Comparison of ENCODE assay signal across 21 mouse cellular contexts in genomic region chr11:21221396-21221795, GRCm38 (mm10).
"Had no signal": no experiment of that assay in that cellular context is flagged by ENCODE, and none has a peak within 500 bp of the region (broad histone marks: within the 10 kb centered on the region; RNA-seq: fewer than 3 reads in every experiment).

No protein-coding gene starts in this region.

- H3K36me3 ChIP-seq: limb, embryonic 10.5 days; limb, embryonic 13.5 days had no signal

- H3K27ac ChIP-seq: kidney, postnatal 0 days; layer of hippocampus, adult 2 months; limb, embryonic 10.5 days; limb, embryonic 13.5 days; liver, embryonic 14.5 days had no signal

- H3K9ac ChIP-seq: limb, embryonic 13.5 days; liver, embryonic 14.5 days; liver, postnatal 0 days; lung, embryonic 14.5 days had no signal

- DNase-seq: kidney, adult 18-20 months; kidney, adult 9 months; kidney, postnatal 25 days; layer of hippocampus, adult 9-11 months; liver, postnatal 0 days; lung, embryonic 14.5 days; lung, postnatal 10 days; lung, postnatal 36 days; midbrain, embryonic 14.5 days; right cerebral cortex, adult 18-20 months; right cerebral cortex, postnatal 14 days; right cerebral cortex, postnatal 4 days; spleen, adult 18-20 months; thymus, adult 18-20 months; thymus, postnatal 36 days had no signal

- H3K9me3 ChIP-seq: limb, embryonic 10.5 days; limb, embryonic 13.5 days had no signal

- H3K4me3 ChIP-seq: layer of hippocampus, adult 2 months; limb, embryonic 10.5 days; limb, embryonic 13.5 days had no signal

- H3K4me2 ChIP-seq: limb, embryonic 13.5 days; lung, embryonic 14.5 days; midbrain, embryonic 11.5 days had no signal

- H3K27me3 ChIP-seq: limb, embryonic 13.5 days had no signal

- H3K4me1 ChIP-seq: limb, embryonic 10.5 days; limb, embryonic 13.5 days had no signal
